Mouse (Mus musculus) ES-E14 (cell line): ENCODE results near the gene 4930539E08Rik. TPM values are rescaled to one million over a fixed set of nuclear protein-coding genes. Genes with fewer than 3 reads are reported as not detected.
A peak's percentile ranks its signal among the peaks of the same experiment; 100 is the strongest.

Source experiments
- DNase-seq: peaks from one replicate; pipeline ENCODE4 v3.0.0-alpha.2; 2013; ENCODE audit warnings: low read depth, low spot score
- H3K27ac ChIP-seq: 2 replicates; pipeline ENCODE4 v1.5.1; 2012; ENCODE audit warnings: low read depth, mild to moderate bottlenecking, low read length, moderate library complexity, mixed read lengths; ENCODE audit not compliant: poor library complexity, insufficient read depth, severe bottlenecking
- H3K36me3 ChIP-seq: 2 replicates; pipeline ENCODE4 v1.6.1; 2012; ENCODE audit warnings: mild to moderate bottlenecking, low read length, moderate library complexity, mixed read lengths; ENCODE audit not compliant: control insufficient read depth, poor library complexity, insufficient read depth, severe bottlenecking
- H3K4me1 ChIP-seq, 2 experiments: fragments of 150-350 bp in 1 of 2; sonication (generic) in 1 of 2; 2 replicates each; pipeline ENCODE4 v1.6.1; 2012; ENCODE audit warnings: low read length in 2 of 2, mild to moderate bottlenecking in 1 of 2, mixed read lengths in 1 of 2; ENCODE audit not compliant: control insufficient read depth in 2 of 2, insufficient read depth in 2 of 2, poor library complexity in 1 of 2
- H3K4me3 ChIP-seq, 2 experiments: fragments of 150-350 bp in 1 of 2; sonication (generic) in 1 of 2; 2 replicates each; pipeline ENCODE4 v1.5.1; 2012; ENCODE audit warnings: low read length in 2 of 2, low read depth in 1 of 2, mild to moderate bottlenecking in 1 of 2, mixed read lengths in 1 of 2; ENCODE audit not compliant: insufficient read depth in 1 of 2, poor library complexity in 1 of 2, severe bottlenecking in 1 of 2
- H3K9ac ChIP-seq: 2 replicates; pipeline ENCODE4 v1.6.1; 2012; ENCODE audit warnings: low read depth, mild to moderate bottlenecking, low read length, mixed read lengths; ENCODE audit not compliant: poor library complexity, insufficient read depth, severe bottlenecking
- H3K9me3 ChIP-seq: fragments of 150-350 bp; sonication (generic); 2 replicates; pipeline ENCODE4 v1.6.1; 2012; ENCODE audit warnings: low read depth, mild to moderate bottlenecking, low read length; ENCODE audit not compliant: control insufficient read depth, insufficient read depth
- CHD2 ChIP-seq: IDR thresholded peaks from 2 replicates; pipeline ENCODE4 v1.6.1; 2014; ENCODE audit warnings: mild to moderate bottlenecking, low read depth, low read length, inconsistent platforms
- HCFC1 ChIP-seq: IDR thresholded peaks from 2 replicates; pipeline ENCODE4 v1.6.1; 2012; ENCODE audit warnings: low read length, inconsistent platforms, borderline replicate concordance; ENCODE audit not compliant: insufficient read depth
- MAFK ChIP-seq: IDR thresholded peaks from 2 replicates; pipeline ENCODE4 v1.6.1; 2014; ENCODE audit warnings: mild to moderate bottlenecking, low read depth, low read length, inconsistent platforms; ENCODE audit not compliant: insufficient read depth
- ZC3H11A ChIP-seq: IDR thresholded peaks from 2 replicates; pipeline ENCODE4 v1.6.1; 2012; ENCODE audit warnings: low read depth, mild to moderate bottlenecking, inconsistent platforms, low read length, borderline replicate concordance
- ZNF384 ChIP-seq: IDR thresholded peaks from 2 replicates; pipeline ENCODE4 v1.6.1; 2012; ENCODE audit warnings: low read depth, low read length, inconsistent platforms
- in situ Hi-C, 2 experiments: fragments of 600-800 bp; cut with MboI; formaldehyde crosslinking; loops; one replicate each; pipeline ENCODE4 v1.15.1; 2025; ENCODE audit warnings: low sequenced_read_pairs in 2 of 2, inconsistent platforms in 1 of 2; ENCODE audit not compliant: unreplicated experiment in 2 of 2
- total RNA-seq: library from RNA; depleted of rRNA; stranded (reverse); fragments of 300-350 nt; gene quantifications from 2 replicates; pipeline ENCODE4 v1.2.3, GENCODE M21; 2012

4930539E08Rik gene
- total RNA-seq, 1 experiment: 1.2 TPM

DNA sequence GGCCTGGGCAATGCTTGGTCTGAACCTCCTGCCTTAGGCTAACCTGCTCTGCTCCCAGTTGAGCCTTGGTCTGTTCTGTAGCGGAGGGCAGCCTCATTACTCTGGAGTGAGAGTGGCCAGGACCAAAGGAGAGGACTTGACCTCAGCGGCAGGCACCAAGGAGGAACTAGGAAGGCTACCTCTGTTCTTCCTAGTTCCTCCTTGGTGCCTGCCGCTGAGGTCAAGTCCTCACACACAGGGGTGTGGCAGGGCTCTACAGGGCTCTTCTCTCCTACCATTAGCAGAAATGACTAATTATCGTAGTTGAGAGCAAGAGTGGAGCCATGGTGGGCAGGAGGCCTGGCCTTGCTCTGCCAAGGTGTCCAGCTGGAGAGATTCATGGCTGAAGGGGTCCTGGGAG lies 47.7 kb downstream of the 4930539E08Rik start:
- in situ Hi-C loops: no loop called here
- no peak for DNase-seq
- H3K27ac ChIP-seq: no peak overlapping the region
- H3K4me3 ChIP-seq: no peak overlapping the region
- peaks cover 0 to 2% of the 10 kb centered on the region in 2 experiments; a peak in 2 of 4 replicates for H3K4me1 ChIP-seq
- H3K36me3 ChIP-seq: no peaks in the 10 kb centered on the region
- TF ChIP-seq CHD2 (no peak), ZNF384 (no peak), HCFC1 (no peak), MAFK (no peak), ZC3H11A (no peak)
- H3K9me3 ChIP-seq: no peaks in the 10 kb centered on the region
- no peak overlapping the region for H3K9ac ChIP-seq

DNA sequence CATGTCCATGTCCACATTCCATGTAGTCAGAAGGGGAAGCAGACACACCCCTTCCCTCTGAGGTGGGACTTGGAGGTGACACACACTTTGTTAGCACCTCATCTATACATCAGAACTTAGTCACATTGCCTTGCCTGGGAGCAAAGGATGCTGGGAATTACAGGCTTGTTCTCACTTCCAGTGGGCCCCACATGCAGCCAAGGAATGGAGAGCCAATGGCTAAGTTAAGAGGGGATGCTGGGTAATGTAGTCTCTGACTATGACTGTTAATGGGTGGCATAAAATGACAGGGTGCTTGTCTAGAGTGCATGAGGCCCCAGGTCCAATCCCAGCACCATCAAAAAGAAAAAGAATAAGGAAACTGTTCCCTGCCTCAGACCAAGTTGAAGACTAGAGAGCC lies 48.2 kb downstream of the 4930539E08Rik start:
- no peak for TF ChIP-seq CHD2
- TF ChIP-seq HCFC1: peak; percentile 52; the same call in 1 of the 2 replicates
- no peak for TF ChIP-seq ZNF384
- TF ChIP-seq MAFK: no peak
- no peak for TF ChIP-seq ZC3H11A
- Histone ChIP-seq H3K9me3 (no peaks in the 10 kb centered on the region), H3K27ac (no peak overlapping the region), H3K36me3 (no peaks in the 10 kb centered on the region), H3K4me1 (peaks cover 0 to 2% of the 10 kb centered on the region in 2 experiments; a peak in 2 of 4 replicates), H3K9ac (no peak overlapping the region), H3K4me3 (no peak overlapping the region)
- in situ Hi-C loops: no loop called here
- no peak for DNase-seq

DNA sequence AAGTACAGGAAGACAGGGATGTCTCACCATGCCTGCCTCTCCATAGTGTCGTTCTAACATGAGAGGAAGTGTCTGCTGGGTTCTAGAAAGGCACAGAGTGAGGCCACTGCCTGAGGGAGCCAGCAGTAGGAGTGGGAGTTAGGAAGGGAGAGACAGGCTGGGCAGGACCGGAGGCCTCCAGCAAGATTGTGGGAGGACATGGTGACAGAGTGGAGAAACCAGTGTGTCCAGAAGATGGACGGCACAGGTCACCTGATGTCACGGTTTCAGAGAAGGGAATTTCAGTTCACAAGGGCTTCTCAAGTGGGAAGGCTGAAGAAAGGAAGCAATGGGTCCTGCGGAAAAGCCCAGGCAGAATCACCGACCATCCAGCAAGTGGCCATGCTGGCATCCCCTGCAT lies 50.7 kb downstream of the 4930539E08Rik start:
- H3K4me1 ChIP-seq: peaks cover 0 to 2% of the 10 kb centered on the region in 2 experiments; a peak in 2 of 4 replicates
- in situ Hi-C loops: no loop called here
- TF ChIP-seq CHD2 (no peak), HCFC1 (no peak), ZNF384 (no peak), MAFK (no peak), ZC3H11A (no peak)
- no peak for DNase-seq
- H3K4me3 ChIP-seq: no peak overlapping the region
- no peaks in the 10 kb centered on the region for H3K9me3 ChIP-seq
- H3K9ac ChIP-seq: no peak overlapping the region
- no peaks in the 10 kb centered on the region for H3K36me3 ChIP-seq
- H3K27ac ChIP-seq: no peak overlapping the region

DNA sequence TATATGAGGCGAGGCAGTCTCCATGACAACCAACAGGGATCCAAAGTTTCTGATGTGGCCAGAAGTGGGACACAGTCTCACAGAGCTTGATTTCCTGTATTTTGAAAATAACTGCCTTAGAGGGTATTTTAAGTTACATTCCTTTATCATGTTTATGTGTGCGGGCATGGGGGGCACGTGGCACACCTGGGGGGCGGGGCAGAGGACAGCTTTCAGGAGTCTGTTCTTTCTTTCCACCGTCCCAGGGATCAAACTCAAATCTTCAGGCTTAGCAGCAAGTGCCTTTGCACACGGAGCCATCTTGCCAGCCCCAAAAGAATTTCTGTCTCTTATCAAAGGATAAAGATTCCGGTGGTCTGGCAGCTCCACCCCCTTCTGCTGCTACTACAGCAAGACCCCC lies 51.2 kb downstream of the 4930539E08Rik start:
- DNase-seq: no peak
- in situ Hi-C loops: no loop called here
- Histone ChIP-seq H3K9me3 (no peaks in the 10 kb centered on the region), H3K36me3 (no peaks in the 10 kb centered on the region), H3K9ac (no peak overlapping the region), H3K4me1 (peaks cover 0 to 4% of the 10 kb centered on the region in 2 experiments; a peak in 2 of 4 replicates), H3K4me3 (no peak overlapping the region), H3K27ac (no peak overlapping the region)
- TF ChIP-seq MAFK (no peak), HCFC1 (no peak), ZNF384 (no peak), ZC3H11A (no peak), CHD2 (no peak)
